Mouse (Mus musculus): ENCODE data around the gene Gm28047. TPM values are rescaled to one million over a fixed set of nuclear protein-coding genes. Genes with fewer than 3 reads are reported as not detected.

Gene Gm28047
- polyA plus RNA-seq, 1 experiment from 2014 or later, result not detected

- peak overlapping the region; percentile 63 for H3K4me3 ChIP-seq (replicated peaks)
- H3K36me3 ChIP-seq, result peaks cover 7% of the 10 kb centered on the region; the same call in 1 of the 2 replicates
Observed at GRCm38 (mm10) chr15:102510590-102511284, 114.1 kb downstream of the Gm28047 start.

GRCm38 (mm10) chr15:102510110-102510509 is 114.8 kb downstream of the Gm28047 start:
- Histone ChIP-seq H3K27me3 (no peaks in the 10 kb centered on the region), H3K36me3 (peaks cover 10% of the 10 kb centered on the region), H3K27ac (peak overlapping the region; percentile 88), H3K4me3 (replicated peaks) (peak overlapping the region; percentile 63), H3K4me2 (peak overlapping the region; percentile 88), H3K9me3 (replicated peaks) (no peaks in the 10 kb centered on the region), H3K4me1 (peaks cover 61% of the 10 kb centered on the region), H3K9ac (peak overlapping the region; percentile 66)
- peak; percentile 55 for ATAC-seq (replicated peaks; ENCODE audit: low FRiP score)
- WGBS, result 5% methylated on average over 9 of the region's 9 CpGs

More at GRCm38 (mm10) chr15:102510590-102511284, 114.1 kb downstream of the Gm28047 start:
- Histone ChIP-seq H3K27me3 (no peaks in the 10 kb centered on the region), H3K4me2 (peak overlapping the region; percentile 88), H3K27ac (peak overlapping the region; percentile 88), H3K4me1 (peaks cover 61% of the 10 kb centered on the region), H3K9me3 (replicated peaks) (no peaks in the 10 kb centered on the region), H3K9ac (peak overlapping the region; percentile 66)
- peak; percentile 93 for ATAC-seq (replicated peaks; ENCODE audit: low FRiP score)
- WGBS, result 3% methylated on average over 34 of the region's 34 CpGs

- H3K27me3 ChIP-seq, result no peaks in the 10 kb centered on the region
- no peak overlapping the region for H3K9ac ChIP-seq
- H3K36me3 ChIP-seq, result peaks cover 28% of the 10 kb centered on the region
- WGBS, result 85% methylated on average over 3 of the region's 3 CpGs
- H3K4me1 ChIP-seq, result peaks cover 62% of the 10 kb centered on the region
- ATAC-seq (replicated peaks; ENCODE audit: low FRiP score), result no peak
- no peak overlapping the region for H3K4me2 ChIP-seq
- no peak overlapping the region for H3K4me3 ChIP-seq (replicated peaks)
- no peaks in the 10 kb centered on the region for H3K9me3 ChIP-seq (replicated peaks)
- no peak overlapping the region for H3K27ac ChIP-seq
Observed at GRCm38 (mm10) chr15:102508336-102508735, 116.5 kb downstream of the Gm28047 start.

GRCm38 (mm10) chr15:102507561-102507960 is 117.3 kb downstream of the Gm28047 start:
- H3K27ac ChIP-seq, result no peak overlapping the region
- no peak overlapping the region for H3K4me3 ChIP-seq (replicated peaks)
- H3K4me1 ChIP-seq, result peaks cover 56% of the 10 kb centered on the region
- no peak for ATAC-seq (replicated peaks; ENCODE audit: low FRiP score)
- H3K4me2 ChIP-seq, result no peak overlapping the region
- H3K9ac ChIP-seq, result no peak overlapping the region
- no peaks in the 10 kb centered on the region for H3K27me3 ChIP-seq
- no peaks in the 10 kb centered on the region for H3K9me3 ChIP-seq (replicated peaks)
- peaks cover 35% of the 10 kb centered on the region for H3K36me3 ChIP-seq

GRCm38 (mm10) chr15:102506864-102507263 is 118.0 kb downstream of the Gm28047 start:
- 89% methylated on average over 1 of the region's 1 CpGs for WGBS
- H3K9me3 ChIP-seq (replicated peaks), result no peaks in the 10 kb centered on the region
- no peak for ATAC-seq (replicated peaks; ENCODE audit: low FRiP score)
- peaks cover 49% of the 10 kb centered on the region for H3K4me1 ChIP-seq
- H3K27ac ChIP-seq, result no peak overlapping the region
- H3K4me2 ChIP-seq, result no peak overlapping the region
- no peak overlapping the region for H3K9ac ChIP-seq
- no peaks in the 10 kb centered on the region for H3K27me3 ChIP-seq
- H3K36me3 ChIP-seq, result peaks cover 42% of the 10 kb centered on the region
- no peak overlapping the region for H3K4me3 ChIP-seq (replicated peaks)

- no peak overlapping the region for H3K9ac ChIP-seq
- no peak overlapping the region for H3K4me3 ChIP-seq (replicated peaks)
- H3K27me3 ChIP-seq, result no peaks in the 10 kb centered on the region
- ATAC-seq (replicated peaks; ENCODE audit: low FRiP score), result no peak
- no peak overlapping the region for H3K4me2 ChIP-seq
- no peak overlapping the region for H3K27ac ChIP-seq
- H3K9me3 ChIP-seq (replicated peaks), result no peaks in the 10 kb centered on the region
- 17% methylated on average over 2 of the region's 2 CpGs for WGBS
- H3K36me3 ChIP-seq, result peaks cover 46% of the 10 kb centered on the region
- H3K4me1 ChIP-seq, result peaks cover 45% of the 10 kb centered on the region
Observed at GRCm38 (mm10) chr15:102506464-102506830, 118.4 kb downstream of the Gm28047 start.

GRCm38 (mm10) chr15:102505770-102506463 is 119.0 kb downstream of the Gm28047 start:
- no peaks in the 10 kb centered on the region for H3K27me3 ChIP-seq
- H3K4me1 ChIP-seq, result peaks cover 39% of the 10 kb centered on the region
- ATAC-seq (replicated peaks; ENCODE audit: low FRiP score), result no peak
- H3K9me3 ChIP-seq (replicated peaks), result no peaks in the 10 kb centered on the region
- H3K4me3 ChIP-seq (replicated peaks), result no peak overlapping the region
- H3K27ac ChIP-seq, result peak overlapping the region; percentile 59
- 77% methylated on average over 9 of the region's 9 CpGs for WGBS
- no peak overlapping the region for H3K4me2 ChIP-seq
- peaks cover 52% of the 10 kb centered on the region for H3K36me3 ChIP-seq
- H3K9ac ChIP-seq, result no peak overlapping the region

- H3K9me3 ChIP-seq (replicated peaks), result no peaks in the 10 kb centered on the region
- H3K36me3 ChIP-seq, result peaks cover 59% of the 10 kb centered on the region
- no peak overlapping the region for H3K9ac ChIP-seq
- no peak overlapping the region for H3K4me3 ChIP-seq (replicated peaks)
- no peak for ATAC-seq (replicated peaks; ENCODE audit: low FRiP score)
- H3K27me3 ChIP-seq, result no peaks in the 10 kb centered on the region
- no peak overlapping the region for H3K27ac ChIP-seq
- 66% methylated on average over 12 of the region's 12 CpGs for WGBS
- no peak overlapping the region for H3K4me2 ChIP-seq
- H3K4me1 ChIP-seq, result peaks cover 32% of the 10 kb centered on the region
Observed at GRCm38 (mm10) chr15:102505073-102505769, 119.6 kb downstream of the Gm28047 start.

GRCm38 (mm10) chr15:102503924-102504782 is 120.7 kb downstream of the Gm28047 start:
- H3K9ac ChIP-seq, result no peak overlapping the region
- WGBS, result 88% methylated on average over 9 of the region's 9 CpGs
- peaks cover 22% of the 10 kb centered on the region for H3K4me1 ChIP-seq
- no peak overlapping the region for H3K4me3 ChIP-seq (replicated peaks)
- H3K9me3 ChIP-seq (replicated peaks), result no peaks in the 10 kb centered on the region
- no peak for ATAC-seq (replicated peaks; ENCODE audit: low FRiP score)
- H3K36me3 ChIP-seq, result peaks cover 69% of the 10 kb centered on the region
- no peak overlapping the region for H3K27ac ChIP-seq
- H3K4me2 ChIP-seq, result no peak overlapping the region
- H3K27me3 ChIP-seq, result no peaks in the 10 kb centered on the region

GRCm38 (mm10) chr15:102503447-102503846 is 121.4 kb downstream of the Gm28047 start, which contains the start of gene Gm10337:
Gm10337 (plus strand) TSS chr15:102503722.
- no peak for ATAC-seq (replicated peaks; ENCODE audit: low FRiP score)
- H3K9me3 ChIP-seq (replicated peaks), result no peaks in the 10 kb centered on the region
- no peak within 1 kb of the TSS for H3K9ac ChIP-seq
- no peaks in the 10 kb centered on the region for H3K27me3 ChIP-seq
- WGBS, result 92% methylated on average over 1 of the region's 1 CpGs
- H3K27ac ChIP-seq, result no peak within 1 kb of the TSS
- peaks cover 75% of the 10 kb centered on the region for H3K36me3 ChIP-seq
- H3K4me2 ChIP-seq, result no peak within 1 kb of the TSS
- H3K4me3 ChIP-seq (replicated peaks), result no peak within 1 kb of the TSS
- peaks cover 18% of the 10 kb centered on the region for H3K4me1 ChIP-seq

GRCm38 (mm10) chr15:102502254-102502840 is 122.5 kb downstream of the Gm28047 start:
- H3K27me3 ChIP-seq, result no peaks in the 10 kb centered on the region
- no peak overlapping the region for H3K4me3 ChIP-seq (replicated peaks)
- H3K4me1 ChIP-seq, result peaks cover 18% of the 10 kb centered on the region
- WGBS, result 62% methylated on average over 9 of the region's 9 CpGs
- no peak overlapping the region for H3K27ac ChIP-seq
- no peaks in the 10 kb centered on the region for H3K9me3 ChIP-seq (replicated peaks)
- no peak overlapping the region for H3K4me2 ChIP-seq
- no peak overlapping the region for H3K9ac ChIP-seq
- 0 out of 2 replicates have a peak, but pooled peaks have one; percentile 18 for ATAC-seq (replicated peaks; ENCODE audit: low FRiP score)
- H3K36me3 ChIP-seq, result peaks cover 83% of the 10 kb centered on the region

Data from kidney, embryonic 15.5 days (tissue).